Mouse (Mus musculus) liver, embryonic 14.5 days (tissue): ENCODE results near the gene Bri3.

Experiments
- CTCF ChIP-seq: IDR thresholded peaks from 2 replicates; pipeline ENCODE4 v1.5.1; 2016; ENCODE audit warnings: antibody characterized with exemption, low read depth, control low read depth
- EP300 ChIP-seq: IDR thresholded peaks from 2 replicates; pipeline ENCODE4 v1.6.1; 2016; ENCODE audit warnings: antibody characterized with exemption, low read depth

DNA sequence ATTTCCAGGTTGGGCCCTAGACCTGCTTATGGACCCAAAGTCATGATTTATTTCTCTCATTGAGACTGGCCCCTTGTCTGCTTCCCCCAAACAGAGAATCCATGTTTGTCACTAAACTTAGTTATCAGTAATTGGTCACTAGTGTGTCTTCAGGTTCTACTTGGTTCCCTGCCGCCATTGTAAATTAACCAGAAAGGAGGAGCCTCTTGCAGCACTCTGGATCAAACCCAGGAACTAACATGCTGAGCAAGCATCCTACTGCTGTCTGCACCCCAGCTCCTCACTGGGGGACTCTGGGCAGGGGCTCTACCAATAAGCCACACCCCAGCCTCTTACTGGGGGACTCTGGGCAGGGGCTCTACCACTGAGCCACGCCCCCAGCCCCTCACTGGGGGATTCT, 1.4 kb downstream of the Bri3 start:
- no peak for TF ChIP-seq CTCF
- no peak for TF ChIP-seq EP300
